Mouse (Mus musculus) midbrain, embryonic 11.5 days (tissue): Measurements from ENCODE around the gene Spata1. TPM values are rescaled to one million over a fixed set of nuclear protein-coding genes. Genes with fewer than 3 reads are reported as not detected.

Experiments used
- ATAC-seq: fragments of 200-750 bp; cut with Nextera tagmentation; 2 replicates; pipeline ENCODE4 v1.8.0; 2017; ENCODE audit warnings: moderate TSS enrichment, moderate library complexity; ENCODE audit not compliant: low FRiP score
- DNase-seq: peaks from one replicate; pipeline ENCODE4 v3.0.0; 2015; ENCODE audit warnings: low spot score; ENCODE audit errors: missing footprints
- H3K27ac ChIP-seq: fragments of 300-500 bp; sonication (generic); 2 replicates; pipeline ENCODE4 v1.5.1; 2014; ENCODE audit warnings: low read depth, low read length
- H3K27me3 ChIP-seq: fragments of 300-500 bp; sonication (generic); 2 replicates; pipeline ENCODE4 v1.6.1; 2014; ENCODE audit warnings: mild to moderate bottlenecking, low read length, moderate library complexity, mixed read lengths; ENCODE audit not compliant: control insufficient read depth, insufficient read depth
- H3K36me3 ChIP-seq: fragments of 300-500 bp; sonication (generic); 2 replicates; pipeline ENCODE4 v1.6.1; 2014; ENCODE audit warnings: mild to moderate bottlenecking, low read length, moderate library complexity, mixed read lengths; ENCODE audit not compliant: control insufficient read depth, insufficient read depth
- H3K4me1 ChIP-seq: fragments of 300-500 bp; sonication (generic); 2 replicates; pipeline ENCODE4 v1.6.1; 2014; ENCODE audit warnings: low read length; ENCODE audit not compliant: control insufficient read depth, insufficient read depth
- H3K4me2 ChIP-seq: fragments of 300-500 bp; sonication (generic); 2 replicates; pipeline ENCODE4 v1.6.1; 2014; ENCODE audit warnings: mild to moderate bottlenecking, moderate library complexity
- H3K4me3 ChIP-seq: fragments of 300-500 bp; sonication (generic); 2 replicates; pipeline ENCODE4 v1.5.1; 2014; ENCODE audit warnings: low read depth, low read length
- H3K9ac ChIP-seq: fragments of 300-500 bp; sonication (generic); 2 replicates; pipeline ENCODE4 v1.6.1; 2014; ENCODE audit warnings: low read length
- H3K9me3 ChIP-seq: fragments of 300-500 bp; sonication (generic); 2 replicates; pipeline ENCODE4 v1.6.1; 2016; ENCODE audit warnings: low read length; ENCODE audit not compliant: control insufficient read depth
- WGBS: fragments of 180-500 bp; shearing (Covaris S2); extraction: QIAGEN DNeasy Blood & Tissue Kit; methylation state at CpG from one replicate; pipeline ENCODE4 v1.1.7; 2014; 5-methylcytosine and 5-hydroxymethylcytosine counted together
- polyA plus RNA-seq: library from polyadenylated mRNA; unstranded; fragments of >200 nt; fragmentation: Nextera tagmentation; extraction: Ambion mirVana; gene quantifications from 2 replicates; pipeline ENCODE4 v1.2.1, GENCODE M21; 2014

The Spata1 gene
- polyA plus RNA-seq, 1 experiment from 2014 or later, result 3.4 TPM

DNA sequence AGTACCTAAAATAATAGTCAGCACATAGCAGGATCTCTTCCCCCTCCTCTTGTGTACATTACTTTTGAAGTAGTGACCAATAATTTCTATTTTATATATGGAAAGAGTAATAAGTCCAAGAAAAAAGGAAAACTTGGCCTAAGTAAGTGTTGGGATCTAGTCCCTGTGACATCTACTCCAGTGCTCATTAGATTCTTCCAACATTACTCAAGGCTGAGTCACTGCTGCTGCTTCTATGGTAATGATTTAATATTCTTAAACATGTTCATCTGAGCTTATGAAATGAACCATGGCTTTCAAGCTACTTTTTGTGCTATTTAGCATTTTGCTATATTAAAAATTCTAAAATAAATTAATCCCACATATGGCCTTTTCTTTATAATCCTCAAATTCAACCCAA lies 25.8 kb downstream of the Spata1 start:
- no peak for DNase-seq
- ATAC-seq, result no peak
- H3K9me3 ChIP-seq, result no peaks in the 10 kb centered on the region

GRCm38 (mm10) chr3:146472657-146473056 lies 26.9 kb downstream of the Spata1 start:
- H3K4me2 ChIP-seq, result no peak overlapping the region
- no peaks in the 10 kb centered on the region for H3K4me1 ChIP-seq
- no peak overlapping the region for H3K4me3 ChIP-seq
- H3K27ac ChIP-seq, result no peak overlapping the region
- no peaks in the 10 kb centered on the region for H3K36me3 ChIP-seq
- H3K27me3 ChIP-seq, result no peaks in the 10 kb centered on the region
- WGBS, result 73% methylated on average over 4 of the region's 4 CpGs
- DNase-seq, result no peak
- no peak for ATAC-seq
- no peak overlapping the region for H3K9ac ChIP-seq
- no peaks in the 10 kb centered on the region for H3K9me3 ChIP-seq

More for the DNA sequence above, 25.8 kb downstream of the Spata1 start:
- Histone ChIP-seq H3K4me2 (no peak overlapping the region), H3K27me3 (no peaks in the 10 kb centered on the region), H3K27ac (no peak overlapping the region), H3K4me1 (no peaks in the 10 kb centered on the region), H3K4me3 (no peak overlapping the region), H3K36me3 (no peaks in the 10 kb centered on the region), H3K9ac (no peak overlapping the region)

DNA sequence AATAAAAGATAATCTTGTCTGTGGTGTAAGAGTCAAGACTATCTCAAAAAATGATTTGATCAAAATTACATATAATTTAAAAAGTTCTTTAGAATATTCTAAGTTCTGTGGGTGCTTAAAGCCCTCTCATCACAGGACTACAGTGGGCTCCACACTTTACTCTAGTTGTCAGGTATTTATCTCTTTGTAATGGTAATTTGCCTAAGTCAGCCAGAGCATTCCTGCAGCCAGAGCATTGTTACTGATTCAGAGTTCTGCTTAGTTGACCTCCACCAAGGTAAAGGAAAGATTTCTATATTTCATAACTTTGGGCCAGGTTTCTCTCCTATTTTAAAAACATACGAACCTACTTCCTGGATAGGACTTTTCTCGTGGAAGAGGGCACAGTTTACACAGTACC lies 30.3 kb downstream of the Spata1 start:
- H3K36me3 ChIP-seq, result no peaks in the 10 kb centered on the region
- 89% methylated on average over 2 of the region's 2 CpGs for WGBS
- no peak for DNase-seq
- H3K4me3 ChIP-seq, result no peak overlapping the region
- H3K27me3 ChIP-seq, result no peaks in the 10 kb centered on the region
- H3K9me3 ChIP-seq, result no peaks in the 10 kb centered on the region
- no peak for ATAC-seq
- H3K9ac ChIP-seq, result no peak overlapping the region
- H3K27ac ChIP-seq, result no peak overlapping the region
- no peaks in the 10 kb centered on the region for H3K4me1 ChIP-seq
- H3K4me2 ChIP-seq, result no peak overlapping the region

DNA sequence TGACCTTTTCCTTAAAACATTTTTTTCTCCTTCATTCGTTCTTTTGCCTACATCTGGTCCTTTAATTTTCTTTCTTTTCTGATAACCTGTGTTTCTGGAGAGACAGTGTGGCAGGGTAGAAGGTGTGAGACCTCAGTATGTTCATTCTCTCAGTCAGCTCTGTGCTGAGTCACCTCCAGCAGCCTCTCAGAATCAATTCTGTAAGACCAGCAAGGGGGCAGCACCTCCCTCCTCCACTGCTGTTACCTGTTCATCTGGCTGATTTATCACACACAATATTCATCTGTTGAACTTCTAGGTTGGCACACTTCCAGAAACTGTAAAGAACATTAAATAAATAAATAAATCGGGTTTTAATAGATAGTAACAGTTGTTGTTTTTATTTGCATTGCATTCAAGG lies 36.6 kb downstream of the Spata1 start:
- Histone ChIP-seq H3K9ac (no peak overlapping the region), H3K4me1 (no peaks in the 10 kb centered on the region), H3K36me3 (no peaks in the 10 kb centered on the region), H3K27me3 (no peaks in the 10 kb centered on the region), H3K9me3 (no peaks in the 10 kb centered on the region), H3K4me3 (no peak overlapping the region), H3K4me2 (no peak overlapping the region), H3K27ac (no peak overlapping the region)
- ATAC-seq (no peak), DNase-seq (no peak)
- WGBS, result 61% methylated on average over 2 of the region's 2 CpGs

GRCm38 (mm10) chr3:146451375-146451774 lies 48.2 kb downstream of the Spata1 start:
- Histone ChIP-seq H3K27me3 (no peaks in the 10 kb centered on the region), H3K4me3 (no peak overlapping the region), H3K27ac (no peak overlapping the region), H3K9me3 (no peaks in the 10 kb centered on the region), H3K9ac (no peak overlapping the region), H3K4me1 (peaks cover 3% of the 10 kb centered on the region; the same call in 1 of the 2 replicates), H3K36me3 (no peaks in the 10 kb centered on the region), H3K4me2 (no peak overlapping the region)
- ATAC-seq (no peak), DNase-seq (peak; percentile 85)
- 82% methylated on average over 5 of the region's 5 CpGs for WGBS

- peak; percentile 99 for DNase-seq
- Histone ChIP-seq H3K9me3 (no peaks in the 10 kb centered on the region), H3K27me3 (no peaks in the 10 kb centered on the region), H3K27ac (no peak overlapping the region), H3K36me3 (no peaks in the 10 kb centered on the region), H3K4me1 (peaks cover 3% of the 10 kb centered on the region; the same call in 1 of the 2 replicates), H3K4me3 (peak overlapping the region; percentile 47), H3K9ac (peak overlapping the region; percentile 75), H3K4me2 (peak overlapping the region; percentile 71)
- peak; percentile 100 for ATAC-seq
- under 1% methylated on average over 29 of the region's 29 CpGs for WGBS
Measured at GRCm38 (mm10) chr3:146450371-146450841, 49.1 kb downstream of the Spata1 start.

GRCm38 (mm10) chr3:146449745-146450250 lies 49.8 kb downstream of the Spata1 start, which contains the start of gene Ctbs:
Gene Ctbs, plus strand, starts transcription at chr3:146449795.
- Histone ChIP-seq H3K4me1 (peaks cover 3% of the 10 kb centered on the region; the same call in 1 of the 2 replicates), H3K9ac (peak within 1 kb of the TSS; percentile 75), H3K9me3 (no peaks in the 10 kb centered on the region), H3K4me2 (peak within 1 kb of the TSS; percentile 71), H3K27me3 (no peaks in the 10 kb centered on the region), H3K4me3 (peak within 1 kb of the TSS; percentile 47), H3K27ac (no peak within 1 kb of the TSS), H3K36me3 (no peaks in the 10 kb centered on the region)
- 55% methylated on average over 9 of the region's 9 CpGs for whole genome bisulfite sequencing
- ATAC-seq, result no peak
- no peak for DNase-seq

DNA sequence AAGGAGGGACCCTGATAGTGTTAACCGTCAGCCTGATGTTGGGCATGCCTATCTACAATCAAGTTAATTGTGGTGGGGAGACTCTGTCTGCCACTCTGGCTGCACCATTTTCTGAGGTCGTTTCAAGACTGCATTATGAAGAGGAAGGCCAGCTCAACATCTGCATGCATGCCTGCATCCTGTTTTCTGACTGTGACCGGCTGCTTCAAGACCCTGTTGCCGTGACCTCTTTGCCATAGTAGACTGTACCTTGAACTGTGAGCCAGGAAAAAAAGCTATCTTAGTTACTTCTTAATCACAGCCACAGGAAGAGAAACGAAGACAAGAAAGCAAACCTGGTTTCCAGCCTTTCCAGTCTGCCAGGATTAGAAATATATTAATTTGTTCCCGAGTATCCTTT lies 50.6 kb downstream of the Spata1 start:
- Histone ChIP-seq H3K4me1 (peaks cover 3% of the 10 kb centered on the region; the same call in 1 of the 2 replicates), H3K4me3 (no peak overlapping the region), H3K4me2 (no peak overlapping the region), H3K9ac (no peak overlapping the region), H3K27ac (no peak overlapping the region), H3K9me3 (no peaks in the 10 kb centered on the region), H3K27me3 (no peaks in the 10 kb centered on the region), H3K36me3 (no peaks in the 10 kb centered on the region)
- no peak for ATAC-seq
- no peak for DNase-seq
- 78% methylated on average over 6 of the region's 6 CpGs for WGBS

- Histone ChIP-seq H3K27ac (no peak overlapping the region), H3K27me3 (no peaks in the 10 kb centered on the region), H3K4me2 (no peak overlapping the region), H3K4me1 (peaks cover 3% of the 10 kb centered on the region; the same call in 1 of the 2 replicates), H3K4me3 (no peak overlapping the region), H3K9me3 (no peaks in the 10 kb centered on the region), H3K36me3 (no peaks in the 10 kb centered on the region), H3K9ac (no peak overlapping the region)
- DNase-seq (peak; percentile 12), ATAC-seq (no peak)
- 89% methylated on average over 10 of the region's 10 CpGs for WGBS
Measured at GRCm38 (mm10) chr3:146448372-146448771, 51.2 kb downstream of the Spata1 start.
